Mouse (Mus musculus) ES-Bruce4 (cell line): ENCODE measurements around the gene Ube2f.

Experiments used
- CTCF ChIP-seq: IDR thresholded peaks from one replicate; pipeline ENCODE4 v1.8.1; 2011; ENCODE audit warnings: low read depth, low read length
- EP300 ChIP-seq: IDR thresholded peaks from 2 replicates; pipeline ENCODE4 v1.6.1; 2011; ENCODE audit warnings: low read depth, low read length; ENCODE audit not compliant: insufficient read depth
- POLR2A ChIP-seq: IDR thresholded peaks from one replicate; pipeline ENCODE4 v1.8.1; 2011; ENCODE audit warnings: low read length; ENCODE audit not compliant: insufficient read depth

DNA sequence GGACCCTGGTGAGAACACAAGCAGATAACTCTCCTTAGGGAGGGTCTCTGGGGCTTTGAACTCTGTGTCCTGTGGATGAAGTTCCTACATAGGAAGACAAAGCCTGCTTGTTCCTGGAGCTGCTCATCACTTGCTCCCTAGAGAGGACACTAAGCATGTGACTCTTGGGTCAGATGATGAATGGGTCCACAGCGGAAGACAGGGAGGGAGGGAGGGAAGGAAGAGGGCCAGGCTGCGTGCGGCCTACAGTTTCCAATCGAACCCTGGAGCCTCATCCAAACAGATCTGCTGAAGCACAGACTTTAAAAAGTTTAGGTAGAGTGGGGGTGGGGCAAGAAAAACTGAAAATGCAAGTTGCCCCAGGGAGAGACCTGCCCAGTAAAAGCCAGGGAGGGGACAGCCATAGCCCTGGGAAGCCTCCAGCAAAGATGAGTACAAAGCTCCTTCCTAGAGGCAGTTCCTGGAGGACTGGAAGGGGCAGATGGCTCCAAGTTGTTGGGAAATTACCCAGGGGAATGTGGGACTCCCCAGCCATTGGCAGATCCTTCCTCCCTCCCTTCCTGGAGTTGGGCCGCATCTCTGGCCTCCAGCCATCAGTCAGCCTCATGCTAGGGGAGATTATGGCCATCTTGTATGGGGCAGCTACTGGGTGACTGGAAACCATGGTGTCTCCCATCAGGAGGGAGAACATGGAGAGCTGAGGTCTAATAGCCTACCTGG lies 49.8 kb downstream of the Ube2f start:
- TF ChIP-seq POLR2A (no peak), CTCF (no peak), EP300 (no peak)
